Mouse (Mus musculus) lung, embryonic 16.5 days (tissue): ENCODE measurements around the gene Thoc3. TPM values are rescaled to one million over a fixed set of nuclear protein-coding genes. Genes with fewer than 3 reads are reported as not detected.
A peak's percentile ranks its signal among the peaks of the same experiment; 100 is the strongest.
"Not testable (repeated sequence)": the region's sequence is repeated elsewhere in the genome, so short reads cannot be mapped to it uniquely, and the experiment has no call there.

Experiments used
- ATAC-seq: fragments of 200-750 bp; cut with Nextera tagmentation; 2 replicates; pipeline ENCODE4 v1.8.0; 2017; ENCODE audit warnings: low read depth, mild to moderate bottlenecking, moderate library complexity
- H3K27ac ChIP-seq: fragments of 300-500 bp; sonication (generic); 2 replicates; pipeline ENCODE4 v1.5.1; 2014; ENCODE audit warnings: mild to moderate bottlenecking, control low read depth, low read length
- H3K27me3 ChIP-seq: fragments of 300-500 bp; sonication (generic); 2 replicates; pipeline ENCODE4 v1.6.1; 2014; ENCODE audit warnings: low read depth, low read length, mixed read lengths; ENCODE audit not compliant: control insufficient read depth, insufficient read depth
- H3K36me3 ChIP-seq: fragments of 300-500 bp; sonication (generic); 2 replicates; pipeline ENCODE4 v1.6.1; 2014; ENCODE audit warnings: low read length; ENCODE audit not compliant: control insufficient read depth, insufficient read depth
- H3K4me1 ChIP-seq: fragments of 300-500 bp; sonication (generic); replicated peaks from 2 replicates; pipeline ENCODE4 v1.6.1; 2014; ENCODE audit warnings: low read length, mixed read lengths; ENCODE audit not compliant: control insufficient read depth, insufficient read depth
- H3K4me2 ChIP-seq: fragments of 300-500 bp; sonication (generic); 2 replicates; pipeline ENCODE4 v1.6.1; 2014; ENCODE audit warnings: low read depth, low read length, control low read depth
- H3K4me3 ChIP-seq: fragments of 300-500 bp; sonication (generic); 2 replicates; pipeline ENCODE4 v1.5.1; 2014; ENCODE audit warnings: mild to moderate bottlenecking, low read length, control low read depth
- H3K9ac ChIP-seq: fragments of 300-500 bp; sonication (generic); 2 replicates; pipeline ENCODE4 v1.6.1; 2014; ENCODE audit warnings: low read length, control low read depth
- H3K9me3 ChIP-seq: fragments of 300-500 bp; sonication (generic); 2 replicates; pipeline ENCODE4 v1.6.1; 2016; ENCODE audit warnings: low read length; ENCODE audit not compliant: control insufficient read depth
- WGBS: fragments of 180-500 bp; shearing (Covaris S2); extraction: QIAGEN DNeasy Blood & Tissue Kit; methylation state at CpG from one replicate; pipeline ENCODE4 v1.1.7; 2014; 5-methylcytosine and 5-hydroxymethylcytosine counted together
- polyA plus RNA-seq: library from polyadenylated mRNA; unstranded; fragments of >200 nt; fragmentation: Nextera tagmentation; extraction: Ambion mirVana; gene quantifications from 2 replicates; pipeline ENCODE4 v1.2.1, GENCODE M21; 2015

The Thoc3 gene
- polyA plus RNA-seq, result 98.2 and 101 TPM in 2 replicates

GRCm38 (mm10) chr13:54468098-54469011 lies at the start of gene Thoc3:
Thoc3 (minus strand) TSS chr13:54468849.
- Histone ChIP-seq H3K4me2 (peak within 1 kb of the TSS; percentile 66), H3K4me1 (peaks cover 9% of the 10 kb centered on the region), H3K4me3 (peak within 1 kb of the TSS; percentile 81), H3K27ac (peak within 1 kb of the TSS; percentile 41; the same call in 1 of the 2 replicates), H3K9ac (peak within 1 kb of the TSS; percentile 84), H3K9me3 (peaks cover 5% of the 10 kb centered on the region; the same call in 1 of the 2 replicates), H3K36me3 (peaks cover 34% of the 10 kb centered on the region), H3K27me3 (no peaks in the 10 kb centered on the region)
- ATAC-seq, result peak; percentile 99
- WGBS, result under 1% methylated on average over 64 of the region's 67 CpGs

DNA sequence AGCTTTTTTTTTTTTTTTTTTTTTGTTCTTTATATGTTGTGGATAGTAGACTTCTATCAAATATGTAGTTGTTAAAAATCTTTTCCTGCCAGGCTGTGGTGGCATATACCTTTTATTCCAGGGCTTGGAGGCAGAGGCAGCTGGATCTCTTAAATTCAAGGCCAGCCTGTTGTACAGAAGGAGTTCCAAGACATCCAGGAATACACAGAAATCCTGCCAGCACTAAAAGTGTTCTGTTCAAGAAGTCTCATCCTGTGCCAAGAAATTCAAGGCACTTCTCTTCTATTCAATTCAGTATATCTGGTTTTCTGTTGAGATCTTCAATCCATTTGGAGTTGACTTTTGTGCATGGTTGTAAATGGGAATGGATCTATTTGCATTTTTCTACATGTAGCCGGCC lies 37.3 kb upstream of the Thoc3 start:
- no peak for ATAC-seq
- no peak overlapping the region for H3K4me2 ChIP-seq
- H3K4me3 ChIP-seq, result no peak overlapping the region
- no peaks in the 10 kb centered on the region for H3K36me3 ChIP-seq
- 97% methylated on average over 1 of the region's 1 CpGs for WGBS
- no peaks in the 10 kb centered on the region for H3K27me3 ChIP-seq
- H3K27ac ChIP-seq, result no peak overlapping the region
- no peaks in the 10 kb centered on the region for H3K9me3 ChIP-seq
- peaks cover 8% of the 10 kb centered on the region for H3K4me1 ChIP-seq
- H3K9ac ChIP-seq, result no peak overlapping the region

GRCm38 (mm10) chr13:54504611-54505260 lies 36.1 kb upstream of the Thoc3 start:
- no peaks in the 10 kb centered on the region for H3K36me3 ChIP-seq
- peak overlapping the region; percentile 77 for H3K4me3 ChIP-seq
- H3K9me3 ChIP-seq, result no peaks in the 10 kb centered on the region
- H3K9ac ChIP-seq, result peak overlapping the region; percentile 81
- H3K27me3 ChIP-seq, result no peaks in the 10 kb centered on the region
- H3K27ac ChIP-seq, result no peak overlapping the region
- H3K4me1 ChIP-seq, result peaks cover 8% of the 10 kb centered on the region
- ATAC-seq, result no peak
- WGBS, result 37% methylated on average over 7 of the region's 7 CpGs
- peak overlapping the region; percentile 98 for H3K4me2 ChIP-seq

- peak within 1 kb of the TSS; percentile 77 for H3K4me3 ChIP-seq
- H3K36me3 ChIP-seq, result no peaks in the 10 kb centered on the region
- no peaks in the 10 kb centered on the region for H3K9me3 ChIP-seq
- H3K4me2 ChIP-seq, result peak within 1 kb of the TSS; percentile 98
- peak within 1 kb of the TSS; percentile 65 for H3K27ac ChIP-seq
- peak; percentile 96 for ATAC-seq
- WGBS, result under 1% methylated on average over 102 of the region's 105 CpGs
- peaks cover 8% of the 10 kb centered on the region for H3K4me1 ChIP-seq
- peak within 1 kb of the TSS; percentile 81 for H3K9ac ChIP-seq
- H3K27me3 ChIP-seq, result no peaks in the 10 kb centered on the region
Measured at GRCm38 (mm10) chr13:54503604-54504521, 35.2 kb upstream of the Thoc3 start, which contains the start of gene Simc1. Simc1 (plus strand) TSS chr13:54503779.

- Histone ChIP-seq H3K4me1 (peaks cover 8% of the 10 kb centered on the region), H3K27me3 (no peaks in the 10 kb centered on the region), H3K36me3 (no peaks in the 10 kb centered on the region), H3K4me3 (peak overlapping the region; percentile 77), H3K9ac (peak overlapping the region; percentile 33; the same call in 1 of the 2 replicates), H3K27ac (no peak overlapping the region), H3K4me2 (peak overlapping the region; percentile 98), H3K9me3 (no peaks in the 10 kb centered on the region)
- 1% methylated on average over 14 of the region's 14 CpGs for WGBS
- ATAC-seq, result no peak
Measured at GRCm38 (mm10) chr13:54503278-54503603, 34.6 kb upstream of the Thoc3 start.

- peaks cover 8% of the 10 kb centered on the region for H3K4me1 ChIP-seq
- 31% methylated on average over 3 of the region's 3 CpGs for WGBS
- no peaks in the 10 kb centered on the region for H3K36me3 ChIP-seq
- no peak overlapping the region for H3K9ac ChIP-seq
- no peak overlapping the region for H3K27ac ChIP-seq
- no peak overlapping the region for H3K4me3 ChIP-seq
- no peak overlapping the region for H3K4me2 ChIP-seq
- H3K27me3 ChIP-seq, result no peaks in the 10 kb centered on the region
- no peaks in the 10 kb centered on the region for H3K9me3 ChIP-seq
- ATAC-seq, result no peak
Measured at GRCm38 (mm10) chr13:54501957-54502690, 33.5 kb upstream of the Thoc3 start.

GRCm38 (mm10) chr13:54501352-54501751 lies 32.7 kb upstream of the Thoc3 start:
- no peak overlapping the region for H3K4me3 ChIP-seq
- peaks cover 8% of the 10 kb centered on the region for H3K4me1 ChIP-seq
- no peak for ATAC-seq
- H3K4me2 ChIP-seq, result no peak overlapping the region
- H3K9me3 ChIP-seq, result no peaks in the 10 kb centered on the region
- no peaks in the 10 kb centered on the region for H3K36me3 ChIP-seq
- H3K27ac ChIP-seq, result no peak overlapping the region
- no peaks in the 10 kb centered on the region for H3K27me3 ChIP-seq
- 54% methylated on average over 2 of the region's 2 CpGs for WGBS
- no peak overlapping the region for H3K9ac ChIP-seq

GRCm38 (mm10) chr13:54499551-54499950 lies 30.9 kb upstream of the Thoc3 start:
- H3K27me3 ChIP-seq, result not testable (repeated sequence)

More at GRCm38 (mm10) chr13:54499551-54499950, 30.9 kb upstream of the Thoc3 start:
- not testable (repeated sequence) for H3K27ac ChIP-seq, H3K4me3 ChIP-seq, H3K9ac ChIP-seq, H3K9me3 ChIP-seq, H3K4me2 ChIP-seq, H3K4me1 ChIP-seq, ATAC-seq, H3K36me3 ChIP-seq
- whole genome bisulfite sequencing, result 89% methylated on average over 7 of the region's 7 CpGs
